In genomic region chr19:16345516-16345915, GRCm38 (mm10) we compare ENCODE assay signal across 18 mouse cellular contexts.
DNase-seq lines count a peak whose midpoint lies in the region; TF ChIP-seq lines count a peak whose summit lies in the region.
"Had no signal": no experiment of that assay in that cellular context is flagged by ENCODE, and none has a peak within 500 bp of the region (broad histone marks: within the 10 kb centered on the region; RNA-seq: fewer than 3 reads in every experiment).

No protein-coding gene starts in this region.

- H3K4me3 ChIP-seq in left cerebral cortex, adult 2 months, result no peak overlapping the region
- H3K4me3 ChIP-seq in thymus, adult 2 months (ENCODE audit: control insufficient read depth, insufficient read depth, low read length), result no peak overlapping the region
- H3K4me3 ChIP-seq: embryonic facial prominence, embryonic 10.5 days; heart, embryonic 15.5 days; hindbrain, embryonic 13.5 days had no signal

- no peaks in the 10 kb centered on the region for H3K27me3 ChIP-seq in thymus, adult 2 months (ENCODE audit: control insufficient read depth, insufficient read depth, low read length)
- H3K27me3 ChIP-seq: heart, embryonic 15.5 days; hindbrain, embryonic 13.5 days had no signal

- H3K27ac ChIP-seq in left cerebral cortex, adult 2 months, result peak overlapping the region; percentile 63; the same call in 1 of the 2 replicates
- H3K27ac ChIP-seq in thymus, adult 2 months (ENCODE audit: control insufficient read depth, insufficient read depth, low read length), result no peak overlapping the region
- H3K27ac ChIP-seq: embryonic facial prominence, embryonic 10.5 days; heart, embryonic 15.5 days; hindbrain, embryonic 13.5 days; hindbrain, postnatal 0 days had no signal

- no peaks in the 10 kb centered on the region for H3K4me1 ChIP-seq in thymus, adult 2 months (replicated peaks; ENCODE audit: control insufficient read depth, insufficient read depth, low read length)
- H3K4me1 ChIP-seq: embryonic facial prominence, embryonic 10.5 days; heart, embryonic 15.5 days; hindbrain, embryonic 13.5 days had no signal

- no peak for TF ChIP-seq CTCF in left cerebral cortex, adult 2 months (IDR thresholded peaks at IDR 0.05)
- no peak for TF ChIP-seq CTCF in thymus, adult 2 months (IDR thresholded peaks at IDR 0.05; ENCODE audit: borderline replicate concordance, control insufficient read depth, extremely low read depth, insufficient read depth, low read length, poor library complexity)

- intact Hi-C loops in left cerebral cortex, adult 2 months (cut with DNase I), result loop anchor here (5.0 kb wide), 1 partner anchor 213 kb away; the partner anchor contains the start of gene Gnaq
- intact Hi-C loops in left cerebral cortex, postnatal 4 days (cut with DNase I), result no loop called here

- no peaks in the 10 kb centered on the region for H3K36me3 ChIP-seq in thymus, adult 2 months (ENCODE audit: control insufficient read depth, insufficient read depth, low read length)
- H3K36me3 ChIP-seq: heart, embryonic 15.5 days had no signal

- no peak for TF ChIP-seq POLR2A in thymus, adult 2 months (IDR thresholded peaks at IDR 0.05; ENCODE audit: control insufficient read depth, extremely low read depth, insufficient read depth, low read length, poor library complexity)

- 95% methylated on average over 2 of the region's 2 CpGs for WGBS in thymus, adult 2 months

- peak; percentile 52 for DNase-seq in layer of hippocampus, adult 11-12 months (ENCODE audit: low spot score)
- DNase-seq in layer of hippocampus, postnatal 10 days (ENCODE audit: low spot score in 2 of 2), result no peak
- DNase-seq in left cerebral cortex, adult 2 months (ENCODE audit: extremely low spot score in 1 of 2, low spot score in 2 of 2), result no peak
- no peak for DNase-seq in left cerebral cortex, postnatal 4 days
- peak; percentile 77 for DNase-seq in brain, adult 2 months (ENCODE audit: low read depth, low spot score)
- peak; percentile 34 for DNase-seq in right cerebral cortex, postnatal 25 days
- no peak for DNase-seq in thymus, adult 2 months
- DNase-seq: adrenal gland, adult 2 months; adrenal gland, postnatal 25 days; cerebellum, adult 2 months; cerebellum, postnatal 10 days; gastrocnemius, postnatal 36 days; heart, adult 18-20 months; heart, postnatal 14 days had no signal

Comparison
In these comparisons a context has a peak if more than half of its experiments do, and no peak if none do; other contexts are left out.
1. DNase-seq: peak in layer of hippocampus, adult 11-12 months (single experiment), brain, adult 2 months (single experiment) and right cerebral cortex, postnatal 25 days (single experiment); none in layer of hippocampus, postnatal 10 days (0 of 2), left cerebral cortex, adult 2 months (0 of 2), left cerebral cortex, postnatal 4 days (single experiment) and thymus, adult 2 months (single experiment).